Mouse (Mus musculus) E14TG2a.4 (cell line): ENCODE data around the gene Cd300e.

Experiments
- CTCF ChIP-seq: conservative IDR thresholded peaks from 2 replicates; pipeline ENCODE4 v1.5.1; 2014; ENCODE audit warnings: low read length
- NANOG ChIP-seq: IDR thresholded peaks from 2 replicates; pipeline ENCODE4 v1.6.1; 2014; ENCODE audit warnings: borderline replicate concordance, low read length, mixed read lengths
- POU5F1 ChIP-seq: IDR thresholded peaks from 2 replicates; pipeline ENCODE4 v1.6.1; 2014; ENCODE audit warnings: low read length, borderline replicate concordance

- TF ChIP-seq CTCF: no peak
- TF ChIP-seq POU5F1: no peak
- TF ChIP-seq NANOG: no peak
These were observed 3.3 kb downstream of the Cd300e start for GRCm38 (mm10) chr11:115058701-115059100.
